Mouse (Mus musculus): ENCODE data around the gene Efna5.

GRCm38 (mm10) chr17:62745286-62745685 is 135.8 kb downstream of the Efna5 start:
- TF ChIP-seq POLR2A (IDR thresholded peaks at IDR 0.05; ENCODE audit: low read depth, low read length), result no peak
- no peak for TF ChIP-seq RAD21 (IDR thresholded peaks at IDR 0.05; ENCODE audit: low read depth, low read length)
- no peak for TF ChIP-seq MEF2A (IDR thresholded peaks at IDR 0.05; ENCODE audit: borderline replicate concordance, low read depth, low read length)
- no peak for TF ChIP-seq ZKSCAN1 (IDR thresholded peaks at IDR 0.05; ENCODE audit: borderline replicate concordance, low read depth, low read length)
- no peak for TF ChIP-seq POLR2AphosphoS2 (IDR thresholded peaks at IDR 0.05; ENCODE audit: low read depth, low read length)
- no peak for TF ChIP-seq TCF12 (IDR thresholded peaks at IDR 0.05; ENCODE audit: low read depth, low read length)
- no peak for TF ChIP-seq EP300 (IDR thresholded peaks at IDR 0.05; ENCODE audit: low read length)
- TF ChIP-seq CTCF (conservative IDR thresholded peaks at IDR 0.05 in 1 of 2, IDR thresholded peaks at IDR 0.05 in 1 of 2; ENCODE audit: low read depth in 2 of 2, low read length in 2 of 2), result no peak
- no peak for TF ChIP-seq MAX (IDR thresholded peaks at IDR 0.05; ENCODE audit: low read length)
- no peak for TF ChIP-seq HCFC1 (IDR thresholded peaks at IDR 0.05; ENCODE audit: low read depth, low read length)
- no peak for TF ChIP-seq GABPA (IDR thresholded peaks at IDR 0.05; ENCODE audit: insufficient replicate concordance, low read depth, low read length)
- TF ChIP-seq USF1 (IDR thresholded peaks at IDR 0.05; ENCODE audit: low read depth, low read length), result no peak

All from CH12.LX (cell line).